Mouse (Mus musculus) spleen, postnatal 36 days (tissue): ENCODE data around the gene Hyal2.
A peak's percentile ranks its signal among the peaks of the same experiment; 100 is the strongest.

Experiments
- DNase-seq, 2 experiments: peaks; one replicate each; pipeline ENCODE4 v3.0.0; 2022; ENCODE audit warnings: low spot score in 2 of 2, mixed read lengths in 1 of 2

Gene Hyal2

GRCm38 (mm10) chr9:107587833-107588639 is 20.3 kb downstream of the Hyal2 start:
- peak in 1 of 2 experiments; percentile 70 for DNase-seq

- peak; percentile 60 to 76 for DNase-seq
Observed at GRCm38 (mm10) chr9:107590058-107590772, 22.5 kb downstream of the Hyal2 start.

- no peak for DNase-seq
Observed at GRCm38 (mm10) chr9:107590773-107591060, 23.0 kb downstream of the Hyal2 start.

GRCm38 (mm10) chr9:107593101-107593976 is 25.6 kb downstream of the Hyal2 start:
- DNase-seq: no peak

GRCm38 (mm10) chr9:107594281-107595062 is 26.7 kb downstream of the Hyal2 start:
- DNase-seq: no peak

GRCm38 (mm10) chr9:107596619-107597569 is 29.1 kb downstream of the Hyal2 start:
- no peak for DNase-seq

- DNase-seq: no peak
Observed at GRCm38 (mm10) chr9:107598385-107598784, 30.6 kb downstream of the Hyal2 start.

- DNase-seq: no peak
Observed at GRCm38 (mm10) chr9:107599433-107599832, 31.7 kb downstream of the Hyal2 start.

GRCm38 (mm10) chr9:107599842-107600241 is 32.1 kb downstream of the Hyal2 start:
- DNase-seq: no peak

GRCm38 (mm10) chr9:107600745-107601144 is 33.0 kb downstream of the Hyal2 start:
- DNase-seq: no peak

GRCm38 (mm10) chr9:107601275-107601674 is 33.5 kb downstream of the Hyal2 start:
- DNase-seq: no peak

- DNase-seq: peak; percentile 81 to 84
Observed at GRCm38 (mm10) chr9:107602068-107602648, 34.4 kb downstream of the Hyal2 start.

- DNase-seq: peak; percentile 66 to 70
Observed at GRCm38 (mm10) chr9:107603251-107603650, 35.5 kb downstream of the Hyal2 start.

- DNase-seq: no peak
Observed at GRCm38 (mm10) chr9:107605041-107605661, 37.4 kb downstream of the Hyal2 start.

GRCm38 (mm10) chr9:107606591-107606990 is 38.8 kb downstream of the Hyal2 start:
- no peak for DNase-seq

- no peak for DNase-seq
Observed at GRCm38 (mm10) chr9:107607036-107607435, 39.3 kb downstream of the Hyal2 start.

GRCm38 (mm10) chr9:107607653-107608245 is 40.0 kb downstream of the Hyal2 start:
- DNase-seq: no peak

GRCm38 (mm10) chr9:107608741-107609432 is 41.1 kb downstream of the Hyal2 start, which contains the start of gene Sema3b:
Gene Sema3b (minus strand): TSS chr9:107609229.
- DNase-seq: no peak
